Mouse (Mus musculus): ENCODE data around the gene Il33. TPM values are rescaled to one million over a fixed set of nuclear protein-coding genes. Genes with fewer than 3 reads are reported as not detected.

Gene Il33
- polyA plus RNA-seq, 1 experiment from 2014 or later: 48.3 TPM

DNA sequence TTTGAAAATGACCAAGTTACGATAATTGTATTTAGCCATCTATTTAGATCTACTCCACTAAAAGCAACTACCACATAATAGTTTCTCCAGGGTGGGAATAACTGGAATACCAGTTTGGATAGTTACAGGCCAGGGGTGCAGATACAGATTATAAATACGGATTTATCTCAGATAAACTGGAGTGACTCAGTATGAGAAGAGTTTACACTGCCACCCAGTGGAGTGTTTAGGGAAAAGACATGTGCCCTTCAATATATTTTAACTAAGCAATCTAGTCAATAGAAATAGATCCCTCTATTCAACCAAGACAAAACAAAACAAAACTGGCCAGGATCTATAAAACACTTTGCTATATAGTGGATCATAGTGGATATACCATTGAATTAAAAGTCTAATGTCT is 53.9 kb downstream of the Il33 start:
- no peak overlapping the region for H3K27ac ChIP-seq (ENCODE audit: low read length)
- WGBS: 54% methylated on average over 2 of the region's 2 CpGs
- H3K9ac ChIP-seq (replicated peaks; ENCODE audit: low read length): no peak overlapping the region
- H3K4me3 ChIP-seq (ENCODE audit: low read length): no peak overlapping the region
- H3K9me3 ChIP-seq (ENCODE audit: low read length): 0 out of 2 replicates have a peak, but pooled peaks cover 2% of the 10 kb centered on the region
- ATAC-seq (ENCODE audit: low FRiP score, low TSS enrichment): no peak
- H3K4me2 ChIP-seq (replicated peaks; ENCODE audit: low read depth, low read length): no peak overlapping the region
- peaks cover 2% of the 10 kb centered on the region for H3K4me1 ChIP-seq (ENCODE audit: insufficient read depth, low read length)
- H3K36me3 ChIP-seq (ENCODE audit: insufficient read depth, low read length): no peaks in the 10 kb centered on the region
- H3K27me3 ChIP-seq (ENCODE audit: insufficient read depth, low read length): no peaks in the 10 kb centered on the region

DNA sequence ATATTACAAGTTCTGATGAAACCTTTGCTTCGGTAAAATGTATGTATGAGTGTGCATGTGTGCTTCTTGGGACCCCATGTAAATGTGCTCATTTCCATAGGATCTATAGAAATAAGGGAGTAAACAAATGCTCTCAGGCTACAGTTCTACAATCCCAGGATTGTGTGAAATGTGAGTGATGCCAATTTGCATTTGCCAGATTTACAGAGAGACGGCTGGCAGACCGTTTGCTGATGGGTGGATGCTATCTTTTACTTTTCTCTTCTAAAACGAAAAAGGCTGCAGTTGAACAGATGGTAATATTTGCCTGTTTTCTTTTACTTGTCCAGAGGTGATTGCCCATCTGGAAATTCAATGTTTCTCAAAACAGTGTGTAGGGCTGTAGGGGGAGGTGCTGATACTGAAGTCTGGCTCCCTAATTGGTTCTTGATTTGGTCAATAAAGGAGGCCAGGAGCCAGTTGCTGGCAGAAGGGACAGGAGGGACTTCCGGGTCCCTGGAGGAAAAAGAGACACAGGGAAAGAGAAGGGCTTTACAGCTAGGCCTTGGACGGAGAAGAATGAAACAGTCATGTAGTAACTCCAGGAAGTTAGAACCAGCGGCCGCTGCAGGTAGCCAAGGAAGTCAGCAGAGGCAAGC is 54.7 kb downstream of the Il33 start:
- H3K9ac ChIP-seq (replicated peaks; ENCODE audit: low read length): no peak overlapping the region
- peaks cover 9% of the 10 kb centered on the region for H3K4me1 ChIP-seq (ENCODE audit: insufficient read depth, low read length)
- no peak overlapping the region for H3K4me2 ChIP-seq (replicated peaks; ENCODE audit: low read depth, low read length)
- WGBS: 77% methylated on average over 8 of the region's 8 CpGs
- ATAC-seq (ENCODE audit: low FRiP score, low TSS enrichment): no peak
- H3K9me3 ChIP-seq (ENCODE audit: low read length): 0 out of 2 replicates have a peak, but pooled peaks cover 2% of the 10 kb centered on the region
- H3K27ac ChIP-seq (ENCODE audit: low read length): no peak overlapping the region
- H3K4me3 ChIP-seq (ENCODE audit: low read length): no peak overlapping the region
- H3K36me3 ChIP-seq (ENCODE audit: insufficient read depth, low read length): no peaks in the 10 kb centered on the region
- no peaks in the 10 kb centered on the region for H3K27me3 ChIP-seq (ENCODE audit: insufficient read depth, low read length)

DNA sequence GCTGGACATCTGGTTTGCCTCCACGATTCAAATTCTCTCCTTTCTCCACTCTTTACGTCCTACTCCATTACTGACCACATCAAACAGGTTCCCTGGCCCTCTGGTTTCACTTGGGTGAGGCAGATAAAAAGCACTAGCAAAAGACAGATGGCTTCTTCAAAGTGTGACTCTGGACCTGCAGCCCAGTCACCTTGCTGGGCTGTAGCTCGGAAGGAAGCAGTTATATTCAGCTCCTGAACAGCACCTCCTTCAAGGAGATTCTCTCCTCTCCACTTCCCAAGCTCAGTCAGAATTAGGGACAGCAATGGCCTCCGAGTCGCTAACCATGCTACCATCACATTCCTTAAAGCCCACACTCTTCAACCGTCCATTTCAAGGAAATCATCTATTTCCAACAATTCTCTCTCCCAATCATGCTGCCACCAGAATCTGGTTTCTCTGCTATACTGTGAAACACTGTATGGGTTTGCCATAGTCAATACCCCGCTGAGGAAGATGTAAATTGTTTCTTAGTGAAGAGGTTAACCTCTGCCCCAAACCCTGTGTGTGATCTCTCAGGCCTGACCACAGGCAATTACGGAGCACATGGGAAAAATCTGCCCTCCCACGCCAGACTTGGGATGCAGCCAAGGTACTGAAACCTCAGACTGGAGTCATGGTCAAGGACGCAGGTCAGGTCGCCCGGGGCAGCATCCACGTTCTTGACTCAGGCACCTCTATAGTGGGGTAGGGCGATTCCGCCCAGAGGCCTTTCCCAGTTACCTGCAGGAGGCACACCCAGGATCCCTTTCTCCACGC is 59.5 kb downstream of the Il33 start:
- peak overlapping the region; percentile 36; the same call in 1 of the 2 replicates for H3K9ac ChIP-seq (replicated peaks; ENCODE audit: low read length)
- peak overlapping the region; percentile 87 for H3K27ac ChIP-seq (ENCODE audit: low read length)
- 36% methylated on average over 16 of the region's 16 CpGs for WGBS
- peaks cover 15% of the 10 kb centered on the region for H3K4me1 ChIP-seq (ENCODE audit: insufficient read depth, low read length)
- H3K9me3 ChIP-seq (ENCODE audit: low read length): no peaks in the 10 kb centered on the region
- H3K4me3 ChIP-seq (ENCODE audit: low read length): no peak overlapping the region
- no peaks in the 10 kb centered on the region for H3K27me3 ChIP-seq (ENCODE audit: insufficient read depth, low read length)
- peak overlapping the region; percentile 20; the same call in 1 of the 2 replicates for H3K4me2 ChIP-seq (replicated peaks; ENCODE audit: low read depth, low read length)
- peak; percentile 93 for ATAC-seq (ENCODE audit: low FRiP score, low TSS enrichment)
- no peaks in the 10 kb centered on the region for H3K36me3 ChIP-seq (ENCODE audit: insufficient read depth, low read length)

DNA sequence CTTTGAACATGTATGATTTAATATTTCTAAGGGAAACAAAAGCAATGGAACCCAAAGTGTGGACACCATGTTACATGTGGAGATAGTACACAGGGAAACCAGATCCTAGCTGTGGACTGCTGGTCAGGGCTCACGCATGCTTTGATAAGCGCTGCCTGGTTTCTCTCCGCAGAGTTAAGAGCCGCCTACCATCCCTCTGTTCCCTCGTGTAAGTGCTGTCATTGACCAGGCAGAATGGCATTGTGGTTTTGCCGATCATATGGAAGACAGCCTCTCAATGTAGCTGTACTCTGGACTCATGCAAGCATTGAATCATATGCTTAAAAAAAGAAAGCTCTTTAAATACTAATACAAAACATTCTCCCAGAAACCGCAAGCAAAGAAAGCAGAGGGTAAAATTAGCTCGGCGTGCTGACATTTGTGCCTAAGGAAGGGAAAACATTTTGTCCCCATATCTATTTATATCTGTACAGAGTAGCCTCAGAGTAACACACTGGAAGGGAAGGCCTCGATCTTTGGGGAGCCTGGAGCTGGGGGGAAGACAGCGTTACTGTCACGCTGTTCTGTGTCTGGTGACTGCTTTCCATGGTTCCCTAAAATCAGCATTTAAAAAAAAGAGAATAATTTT is 61.7 kb downstream of the Il33 start:
- H3K27me3 ChIP-seq (ENCODE audit: insufficient read depth, low read length): no peaks in the 10 kb centered on the region
- no peak overlapping the region for H3K27ac ChIP-seq (ENCODE audit: low read length)
- no peak overlapping the region for H3K4me3 ChIP-seq (ENCODE audit: low read length)
- no peaks in the 10 kb centered on the region for H3K36me3 ChIP-seq (ENCODE audit: insufficient read depth, low read length)
- no peak for ATAC-seq (ENCODE audit: low FRiP score, low TSS enrichment)
- H3K4me2 ChIP-seq (replicated peaks; ENCODE audit: low read depth, low read length): no peak overlapping the region
- WGBS: 85% methylated on average over 12 of the region's 12 CpGs
- no peak overlapping the region for H3K9ac ChIP-seq (replicated peaks; ENCODE audit: low read length)
- H3K4me1 ChIP-seq (ENCODE audit: insufficient read depth, low read length): peaks cover 15% of the 10 kb centered on the region
- no peaks in the 10 kb centered on the region for H3K9me3 ChIP-seq (ENCODE audit: low read length)

DNA sequence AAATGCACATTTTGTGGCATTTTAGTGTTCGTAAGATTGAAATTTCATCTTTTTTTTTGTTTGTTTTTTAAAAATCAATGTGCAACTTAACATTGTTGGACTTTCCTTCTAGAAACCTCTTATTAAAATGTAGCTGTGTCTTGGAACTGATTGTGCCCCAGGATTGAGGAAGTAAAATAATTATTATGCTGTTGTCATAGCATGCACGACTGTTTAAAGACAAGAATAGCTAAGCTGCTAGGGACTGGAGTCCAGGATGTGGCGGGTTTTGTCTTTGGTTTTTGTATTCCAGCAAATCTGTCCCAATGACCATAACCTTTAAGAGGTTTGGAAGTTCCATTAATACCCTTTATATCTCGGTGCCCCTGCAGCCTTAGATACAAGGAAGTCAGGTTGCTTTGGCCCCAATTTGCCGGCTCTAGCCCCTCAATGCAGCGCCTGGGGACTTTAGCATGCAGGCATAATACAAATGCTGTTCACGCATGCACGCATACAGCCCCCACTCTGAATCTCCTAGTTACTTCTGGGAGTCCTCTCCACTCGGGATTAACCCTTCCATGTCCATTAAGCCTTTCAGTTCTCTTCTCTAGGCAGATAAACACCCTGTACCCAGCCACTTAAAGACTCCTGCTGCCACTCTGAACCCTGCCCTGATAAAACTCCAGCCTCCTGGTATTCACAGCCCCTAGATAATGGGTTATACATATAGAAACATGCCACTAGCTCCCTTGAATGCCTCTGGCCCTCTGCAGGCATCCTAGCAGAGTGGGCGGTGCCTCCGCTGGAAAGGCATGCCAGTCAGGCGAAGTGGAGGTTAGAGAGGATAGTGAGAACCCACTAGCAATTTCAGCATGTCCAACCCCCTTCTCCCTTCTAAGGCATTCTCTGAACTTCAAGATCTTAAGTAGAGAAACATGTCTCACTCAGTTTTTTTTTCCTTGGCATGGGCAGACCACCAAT is 75.8 kb downstream of the Il33 start:
- H3K9ac ChIP-seq (replicated peaks; ENCODE audit: low read length): no peak overlapping the region
- H3K4me3 ChIP-seq (ENCODE audit: low read length): no peak overlapping the region
- H3K27ac ChIP-seq (ENCODE audit: low read length): no peak overlapping the region
- H3K4me1 ChIP-seq (ENCODE audit: insufficient read depth, low read length): no peaks in the 10 kb centered on the region
- no peak overlapping the region for H3K4me2 ChIP-seq (replicated peaks; ENCODE audit: low read depth, low read length)
- 0 out of 2 replicates have a peak, but pooled peaks cover 4% of the 10 kb centered on the region for H3K9me3 ChIP-seq (ENCODE audit: low read length)
- ATAC-seq (ENCODE audit: low FRiP score, low TSS enrichment): no peak
- no peaks in the 10 kb centered on the region for H3K27me3 ChIP-seq (ENCODE audit: insufficient read depth, low read length)
- WGBS: 64% methylated on average over 12 of the region's 12 CpGs
- no peaks in the 10 kb centered on the region for H3K36me3 ChIP-seq (ENCODE audit: insufficient read depth, low read length)

DNA sequence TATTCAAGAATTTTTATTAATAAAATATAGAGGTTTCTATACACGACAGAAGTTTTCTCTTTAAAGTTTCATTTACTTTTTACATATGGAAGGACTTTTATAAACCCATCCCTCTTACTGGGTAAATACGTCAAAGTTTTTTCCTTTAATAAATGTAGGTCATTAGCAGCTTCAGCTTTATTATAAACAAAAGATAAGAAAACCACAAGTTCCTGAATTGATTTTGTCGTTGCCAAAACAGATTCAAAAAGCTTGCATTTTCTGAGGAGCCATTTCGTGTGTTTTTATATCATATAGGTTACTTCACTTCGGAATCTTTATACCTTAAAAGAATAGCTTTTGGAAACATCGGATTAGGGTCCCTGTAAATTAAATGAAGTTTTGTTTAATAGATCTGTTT is 76.6 kb downstream of the Il33 start:
- Histone ChIP-seq H3K4me1 (ENCODE audit: insufficient read depth, low read length) (no peaks in the 10 kb centered on the region), H3K9ac (replicated peaks; ENCODE audit: low read length) (no peak overlapping the region), H3K4me2 (replicated peaks; ENCODE audit: low read depth, low read length) (no peak overlapping the region), H3K27me3 (ENCODE audit: insufficient read depth, low read length) (no peaks in the 10 kb centered on the region), H3K36me3 (ENCODE audit: insufficient read depth, low read length) (no peaks in the 10 kb centered on the region), H3K27ac (ENCODE audit: low read length) (no peak overlapping the region), H3K4me3 (ENCODE audit: low read length) (no peak overlapping the region), H3K9me3 (ENCODE audit: low read length) (0 out of 2 replicates have a peak, but pooled peaks cover 4% of the 10 kb centered on the region)
- ATAC-seq (ENCODE audit: low FRiP score, low TSS enrichment): no peak
- 86% methylated on average over 6 of the region's 6 CpGs for WGBS

DNA sequence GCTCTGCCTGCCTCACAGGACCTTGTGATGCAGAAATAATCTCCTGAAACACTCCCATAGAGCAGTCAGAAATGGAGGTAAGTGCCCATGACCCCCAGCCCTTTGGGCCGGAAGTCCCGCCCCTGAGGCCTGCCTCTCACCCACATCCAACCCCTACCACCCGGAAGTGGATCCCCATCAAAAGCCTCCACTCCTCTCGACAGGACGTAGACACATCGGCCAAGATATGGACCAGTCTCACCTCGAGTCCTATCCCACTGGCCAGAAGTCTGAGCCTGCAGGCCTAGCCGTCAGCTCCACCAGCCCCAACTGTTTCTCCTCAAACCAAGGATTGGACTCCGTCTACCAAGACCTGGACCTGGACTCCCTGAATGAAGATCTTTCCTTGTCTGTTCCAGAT is 78.7 kb downstream of the Il33 start, which contains the start of gene Trpd52l3:
Gene Trpd52l3, plus strand, starts transcription at position 170 of the 400 bp plus-strand sequence.
- no peak within 1 kb of the TSS for H3K4me3 ChIP-seq (ENCODE audit: low read length)
- H3K4me2 ChIP-seq (replicated peaks; ENCODE audit: low read depth, low read length): no peak within 1 kb of the TSS
- no peaks in the 10 kb centered on the region for H3K27me3 ChIP-seq (ENCODE audit: insufficient read depth, low read length)
- no peaks in the 10 kb centered on the region for H3K4me1 ChIP-seq (ENCODE audit: insufficient read depth, low read length)
- H3K27ac ChIP-seq (ENCODE audit: low read length): no peak within 1 kb of the TSS
- 91% methylated on average over 9 of the region's 9 CpGs for WGBS
- no peaks in the 10 kb centered on the region for H3K36me3 ChIP-seq (ENCODE audit: insufficient read depth, low read length)
- ATAC-seq (ENCODE audit: low FRiP score, low TSS enrichment): no peak
- H3K9me3 ChIP-seq (ENCODE audit: low read length): 0 out of 2 replicates have a peak, but pooled peaks cover 4% of the 10 kb centered on the region
- H3K9ac ChIP-seq (replicated peaks; ENCODE audit: low read length): no peak within 1 kb of the TSS

DNA sequence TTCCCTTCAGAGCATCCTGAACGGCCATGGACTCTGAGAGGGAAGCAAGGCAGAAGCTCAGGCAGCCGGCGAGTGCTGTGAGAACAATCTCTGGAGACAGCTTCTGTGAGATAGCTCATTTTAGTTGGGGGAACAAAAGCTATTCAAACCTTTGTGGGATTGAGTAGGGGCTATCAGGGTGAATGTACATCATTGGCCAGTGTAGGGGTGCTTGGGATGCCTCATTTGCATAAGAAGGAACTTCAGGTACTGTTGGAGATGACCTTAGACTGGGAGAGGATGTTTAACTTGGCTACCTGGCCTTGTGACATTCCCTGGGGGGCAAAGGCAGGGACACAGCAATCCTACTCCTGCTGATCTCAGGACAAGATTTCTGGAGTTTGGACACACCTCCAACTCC is 81.5 kb downstream of the Il33 start:
- 81% methylated on average over 3 of the region's 3 CpGs for WGBS
- Histone ChIP-seq H3K4me1 (ENCODE audit: insufficient read depth, low read length) (no peaks in the 10 kb centered on the region), H3K9ac (replicated peaks; ENCODE audit: low read length) (no peak overlapping the region), H3K9me3 (ENCODE audit: low read length) (0 out of 2 replicates have a peak, but pooled peaks cover 4% of the 10 kb centered on the region), H3K36me3 (ENCODE audit: insufficient read depth, low read length) (no peaks in the 10 kb centered on the region), H3K4me3 (ENCODE audit: low read length) (no peak overlapping the region), H3K4me2 (replicated peaks; ENCODE audit: low read depth, low read length) (no peak overlapping the region), H3K27me3 (ENCODE audit: insufficient read depth, low read length) (no peaks in the 10 kb centered on the region), H3K27ac (ENCODE audit: low read length) (no peak overlapping the region)
- ATAC-seq (ENCODE audit: low FRiP score, low TSS enrichment): no peak

All from kidney, embryonic 16.5 days (tissue).